Comparison of ENCODE assay signal across 9 mouse cellular contexts in the genomic region with DNA sequence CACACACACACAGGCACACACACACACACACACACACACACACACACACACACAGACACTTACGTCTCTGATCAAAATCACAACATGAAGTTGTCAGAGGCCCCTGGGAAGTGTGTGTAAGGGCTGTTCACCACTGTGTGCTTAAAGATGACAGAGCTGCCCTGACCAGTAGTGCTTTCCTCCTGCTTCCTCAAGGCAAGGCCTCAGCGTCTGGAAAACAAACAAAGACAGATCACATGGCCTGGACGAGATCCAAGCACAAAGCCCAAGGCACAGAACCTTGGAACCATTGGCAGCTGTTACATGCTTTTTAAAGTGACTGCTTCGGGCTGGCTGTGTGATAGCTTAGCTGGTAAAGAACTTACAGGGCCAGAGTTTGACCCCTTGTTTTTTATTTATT. TPM values are rescaled to one million over a fixed set of nuclear protein-coding genes. Genes with fewer than 3 reads are reported as not detected.
A peak's percentile ranks its signal among the peaks of the same experiment; 100 is the strongest.
DNase-seq lines count a peak whose midpoint lies in the region; ATAC-seq and TF ChIP-seq lines count a peak whose summit lies in the region.
"Had no signal": no experiment of that assay in that cellular context is flagged by ENCODE, and none has a peak within 500 bp of the region (broad histone marks: within the 10 kb centered on the region; RNA-seq: fewer than 3 reads in every experiment).

No protein-coding gene starts in this region.

- 20% methylated on average over 4 of the region's 4 CpGs for WGBS in embryonic facial prominence, embryonic 14.5 days
- WGBS in heart, postnatal 0 days, result 18% methylated on average over 4 of the region's 4 CpGs
- WGBS in neural tube, embryonic 14.5 days, result 31% methylated on average over 4 of the region's 4 CpGs

- H3K9me3 ChIP-seq in embryonic facial prominence, embryonic 14.5 days (ENCODE audit: control insufficient read depth, low read length), result no peaks in the 10 kb centered on the region
- no peaks in the 10 kb centered on the region for H3K9me3 ChIP-seq in heart, postnatal 0 days (replicated peaks; ENCODE audit: control insufficient read depth, low read length)
- H3K9me3 ChIP-seq in neural tube, embryonic 14.5 days (ENCODE audit: control insufficient read depth, low read length), result no peaks in the 10 kb centered on the region
- H3K9me3 ChIP-seq: megakaryocyte, embryonic 14.5 days had no signal

- TF ChIP-seq CTCF in heart, postnatal 0 days (IDR thresholded peaks at IDR 0.05; ENCODE audit: low read depth), result no peak
- no peak for TF ChIP-seq CTCF in layer of hippocampus, adult 2 months (conservative IDR thresholded peaks at IDR 0.05)

- DNase-seq in cerebellum, adult 11 months, result peak; percentile 28
- DNase-seq in NIH3T3 (ENCODE audit: low read depth), result peak; percentile 79
- peak; percentile 91 for DNase-seq in embryonic facial prominence, embryonic 14.5 days (ENCODE audit: low spot score)
- peak; percentile 46 for DNase-seq in heart, postnatal 0 days (ENCODE audit: low spot score)
- DNase-seq in layer of hippocampus, adult 2 months (ENCODE audit: low spot score in 2 of 2), result peak; percentile 27 to 43

- TF ChIP-seq EP300 in heart, postnatal 0 days (IDR thresholded peaks at IDR 0.05; ENCODE audit: low read depth), result no peak

- no peaks in the 10 kb centered on the region; the same call in 1 of the 2 replicates for H3K4me1 ChIP-seq in embryonic facial prominence, embryonic 14.5 days (ENCODE audit: control insufficient read depth, insufficient read depth, low read length)
- no peaks in the 10 kb centered on the region for H3K4me1 ChIP-seq in heart, postnatal 0 days (ENCODE audit: control insufficient read depth, insufficient read depth)
- H3K4me1 ChIP-seq in neural tube, embryonic 14.5 days (ENCODE audit: control insufficient read depth, insufficient read depth, low read length), result no peaks in the 10 kb centered on the region

- H3K4me3 ChIP-seq in embryonic facial prominence, embryonic 14.5 days (ENCODE audit: low read depth, low read length), result no peak overlapping the region
- H3K4me3 ChIP-seq in heart, postnatal 0 days (ENCODE audit: low read depth, low read length), result no peak overlapping the region
- H3K4me3 ChIP-seq in layer of hippocampus, adult 2 months, result no peak overlapping the region
- no peak overlapping the region for H3K4me3 ChIP-seq in neural tube, embryonic 14.5 days (ENCODE audit: low read depth, low read length)
- H3K4me3 ChIP-seq: megakaryocyte, embryonic 14.5 days had no signal

- H3K27ac ChIP-seq in embryonic facial prominence, embryonic 14.5 days (replicated peaks; ENCODE audit: low read depth, low read length), result peak overlapping the region; percentile 45
- no peak overlapping the region for H3K27ac ChIP-seq in heart, postnatal 0 days (ENCODE audit: low read depth)
- H3K27ac ChIP-seq in layer of hippocampus, adult 2 months, result 0 out of 2 replicates have a peak overlapping the region, but pooled peaks have one; percentile 3
- H3K27ac ChIP-seq in neural tube, embryonic 14.5 days (ENCODE audit: low read depth, low read length), result peak overlapping the region; percentile 62

- ATAC-seq in cerebellum, adult (ENCODE audit: insufficient number of reproducible peaks, low FRiP score, low TSS enrichment), result no peak
- ATAC-seq in embryonic facial prominence, embryonic 14.5 days (ENCODE audit: low read depth), result peak; percentile 84
- peak; percentile 57 for ATAC-seq in heart, postnatal 0 days (ENCODE audit: insufficient read depth, low read depth)
- ATAC-seq in neural tube, embryonic 14.5 days (ENCODE audit: low read depth), result peak; percentile 77; the same call in 1 of the 2 replicates
- no peak for ATAC-seq in erythroblast, adult 5-6 weeks (replicated peaks; ENCODE audit: low FRiP score, poor library complexity, severe bottlenecking)

- no peaks in the 10 kb centered on the region for H3K27me3 ChIP-seq in embryonic facial prominence, embryonic 14.5 days (replicated peaks; ENCODE audit: control insufficient read depth, insufficient read depth, low read length)
- no peaks in the 10 kb centered on the region for H3K27me3 ChIP-seq in heart, postnatal 0 days (ENCODE audit: control insufficient read depth, insufficient read depth, low read length)
- H3K27me3 ChIP-seq in neural tube, embryonic 14.5 days (ENCODE audit: control insufficient read depth, insufficient read depth, low read length), result no peaks in the 10 kb centered on the region
- H3K27me3 ChIP-seq: megakaryocyte, embryonic 14.5 days had no signal

- peaks cover 16% of the 10 kb centered on the region for H3K36me3 ChIP-seq in embryonic facial prominence, embryonic 14.5 days (ENCODE audit: control insufficient read depth, insufficient read depth, low read length)
- peaks cover 29% of the 10 kb centered on the region; the same call in 1 of the 2 replicates for H3K36me3 ChIP-seq in heart, postnatal 0 days (replicated peaks; ENCODE audit: control insufficient read depth, insufficient read depth, low read length)
- peaks cover 8% of the 10 kb centered on the region; the same call in 1 of the 2 replicates for H3K36me3 ChIP-seq in neural tube, embryonic 14.5 days (ENCODE audit: control insufficient read depth, insufficient read depth, low read length)

- peak overlapping the region; percentile 9; the same call in 1 of the 2 replicates for H3K9ac ChIP-seq in embryonic facial prominence, embryonic 14.5 days (ENCODE audit: low read depth, low read length)
- H3K9ac ChIP-seq in heart, postnatal 0 days (replicated peaks; ENCODE audit: low read depth, low read length), result no peak overlapping the region
- 0 out of 2 replicates have a peak overlapping the region, but pooled peaks have one; percentile 2 for H3K9ac ChIP-seq in neural tube, embryonic 14.5 days (replicated peaks; ENCODE audit: low read depth, low read length)

- H3K4me2 ChIP-seq in embryonic facial prominence, embryonic 14.5 days (ENCODE audit: low read depth, low read length), result no peak overlapping the region
- H3K4me2 ChIP-seq in heart, postnatal 0 days (ENCODE audit: low read depth, low read length), result no peak overlapping the region
- H3K4me2 ChIP-seq in neural tube, embryonic 14.5 days (ENCODE audit: low read depth, low read length), result no peak overlapping the region

RNA-seq across cellular contexts. Expression of gene Bhlha15, which starts 31.5 kb away (rescaled TPM):
- 0.60 and 1.0 TPM in 2 replicates for polyA plus RNA-seq in embryonic facial prominence, embryonic 14.5 days (2014; fragmentation: Nextera tagmentation; extraction: Ambion mirVana)
- 0.31 and 0.54 TPM in 2 replicates for total RNA-seq in heart, postnatal 0 days (2014; rRNA removed; ENCODE audit: low replicate concordance)
- 0.04 and 0.08 TPM in 2 replicates for polyA plus RNA-seq in heart, postnatal 0 days (2015; fragmentation: Nextera tagmentation; extraction: Ambion mirVana)
- total RNA-seq in layer of hippocampus, adult 2 months (2021), result under 1 TPM; 0.20 to 0.22 TPM
- 0.14 and 0.28 TPM in 2 replicates for polyA plus RNA-seq in neural tube, embryonic 14.5 days (2014; fragmentation: Nextera tagmentation; extraction: Ambion mirVana)
- 0.19 TPM in 1 of 2 replicates, not detected in the other for total RNA-seq in erythroblast, adult 5-6 weeks (2015; ENCODE audit: low replicate concordance)
- not detected in 2 replicates for total RNA-seq in erythroblast, adult 5-6 weeks (2017; ENCODE audit: low replicate concordance)

RNA-seq across cellular contexts. Expression of gene Lmtk2, which starts 58.4 kb away (rescaled TPM):
- polyA plus RNA-seq in embryonic facial prominence, embryonic 14.5 days (2014; fragmentation: Nextera tagmentation; extraction: Ambion mirVana), result 3.7 and 4.2 TPM in 2 replicates
- total RNA-seq in heart, postnatal 0 days (2014; rRNA removed; ENCODE audit: low replicate concordance), result 19.5 and 23.2 TPM in 2 replicates
- polyA plus RNA-seq in heart, postnatal 0 days (2015; fragmentation: Nextera tagmentation; extraction: Ambion mirVana), result 2.2 and 2.5 TPM in 2 replicates
- total RNA-seq in layer of hippocampus, adult 2 months (2021), result 10 to 100 TPM; 87.7 to 91.1 TPM
- 10.8 and 11.1 TPM in 2 replicates for polyA plus RNA-seq in neural tube, embryonic 14.5 days (2014; fragmentation: Nextera tagmentation; extraction: Ambion mirVana)
- total RNA-seq in erythroblast, adult 5-6 weeks (2015; ENCODE audit: low replicate concordance), result 7.5 and 8.2 TPM in 2 replicates
- 10.3 and 11.6 TPM in 2 replicates for total RNA-seq in erythroblast, adult 5-6 weeks (2017; ENCODE audit: low replicate concordance)

Comparison
In these comparisons a context has a peak if more than half of its experiments do, and no peak if none do; other contexts are left out.
1. DNase-seq: peak in every context shown above with its lines; median percentile 91 in embryonic facial prominence, embryonic 14.5 days; 79 in NIH3T3; 46 in heart, postnatal 0 days; 35 in layer of hippocampus, adult 2 months; 28 in cerebellum, adult 11 months.
2. ATAC-seq: peak in embryonic facial prominence, embryonic 14.5 days (single experiment), heart, postnatal 0 days (single experiment) and neural tube, embryonic 14.5 days (single experiment); none in cerebellum, adult (single experiment) and erythroblast, adult 5-6 weeks (single experiment).